Mouse (Mus musculus) neural tube, embryonic 13.5 days (tissue): ENCODE measurements around the gene Ccdc12. TPM values are rescaled to one million over a fixed set of nuclear protein-coding genes. Genes with fewer than 3 reads are reported as not detected.
A peak's percentile ranks its signal among the peaks of the same experiment; 100 is the strongest.

Experiments used
- ATAC-seq: fragments of 200-750 bp; cut with Nextera tagmentation; 2 replicates; pipeline ENCODE4 v1.8.0; 2017; ENCODE audit warnings: low read depth, mild to moderate bottlenecking, moderate TSS enrichment, moderate library complexity
- H3K27ac ChIP-seq: fragments of 300-500 bp; sonication (generic); replicated peaks from 2 replicates; pipeline ENCODE4 v1.5.1; 2015; ENCODE audit warnings: moderate library complexity, mild to moderate bottlenecking, inconsistent platforms
- H3K27me3 ChIP-seq: fragments of 300-500 bp; sonication (generic); 2 replicates; pipeline ENCODE4 v1.6.1; 2015; ENCODE audit warnings: mild to moderate bottlenecking, inconsistent platforms
- H3K36me3 ChIP-seq: fragments of 300-500 bp; sonication (generic); 2 replicates; pipeline ENCODE4 v1.6.1; 2015; ENCODE audit warnings: mild to moderate bottlenecking, inconsistent platforms
- H3K4me1 ChIP-seq: fragments of 300-500 bp; sonication (generic); replicated peaks from 2 replicates; pipeline ENCODE4 v1.6.1; 2015; ENCODE audit warnings: inconsistent platforms
- H3K4me2 ChIP-seq: fragments of 300-500 bp; sonication (generic); 2 replicates; pipeline ENCODE4 v1.6.1; 2015; ENCODE audit warnings: inconsistent platforms, mild to moderate bottlenecking, moderate library complexity
- H3K4me3 ChIP-seq: fragments of 300-500 bp; sonication (generic); 2 replicates; pipeline ENCODE4 v1.5.1; 2015; ENCODE audit warnings: mild to moderate bottlenecking, inconsistent platforms
- H3K9ac ChIP-seq: fragments of 300-500 bp; sonication (generic); 2 replicates; pipeline ENCODE4 v1.6.1; 2015; ENCODE audit warnings: moderate library complexity, mild to moderate bottlenecking, inconsistent platforms
- H3K9me3 ChIP-seq: fragments of 300-500 bp; sonication (generic); 2 replicates; pipeline ENCODE4 v1.6.1; 2016; ENCODE audit warnings: inconsistent platforms
- WGBS: fragments of 180-500 bp; shearing (Covaris S2); methylation state at CpG from one replicate; pipeline ENCODE4 v1.1.7; 2015; 5-methylcytosine and 5-hydroxymethylcytosine counted together
- polyA plus RNA-seq: library from polyadenylated mRNA; unstranded; fragments of >200 nt; fragmentation: Nextera tagmentation; extraction: Ambion mirVana; gene quantifications from 2 replicates; pipeline ENCODE4 v1.2.1, GENCODE M21; 2015

Ccdc12 gene
- polyA plus RNA-seq, 1 experiment from 2014 or later: 118 TPM

GRCm38 (mm10) chr9:110683574-110684099 lies 27.3 kb downstream of the Ccdc12 start:
- Histone ChIP-seq H3K4me3 (no peak overlapping the region), H3K27ac (peak overlapping the region; percentile 81), H3K4me2 (no peak overlapping the region), H3K36me3 (no peaks in the 10 kb centered on the region), H3K4me1 (peaks cover 62% of the 10 kb centered on the region), H3K27me3 (no peaks in the 10 kb centered on the region), H3K9ac (peak overlapping the region; percentile 50; the same call in 1 of the 2 replicates), H3K9me3 (no peaks in the 10 kb centered on the region)
- 59% methylated on average over 4 of the region's 4 CpGs for WGBS
- ATAC-seq: no peak

- no peak; the same call in 1 of the 2 replicates for ATAC-seq
- Histone ChIP-seq H3K9ac (peak overlapping the region; percentile 50; the same call in 1 of the 2 replicates), H3K4me1 (peaks cover 62% of the 10 kb centered on the region)
Measured at GRCm38 (mm10) chr9:110684100-110684831, 28.0 kb downstream of the Ccdc12 start.

GRCm38 (mm10) chr9:110685187-110685586 lies 28.9 kb downstream of the Ccdc12 start:
- H3K4me1 ChIP-seq: peaks cover 62% of the 10 kb centered on the region
- no peak for ATAC-seq
- H3K4me2 ChIP-seq: no peak overlapping the region
- H3K9ac ChIP-seq: no peak overlapping the region
- H3K4me3 ChIP-seq: no peak overlapping the region
- WGBS: 67% methylated on average over 8 of the region's 8 CpGs
- H3K36me3 ChIP-seq: no peaks in the 10 kb centered on the region
- no peaks in the 10 kb centered on the region for H3K27me3 ChIP-seq
- 0 out of 2 replicates have a peak overlapping the region, but pooled peaks have one; percentile 18 for H3K27ac ChIP-seq
- no peaks in the 10 kb centered on the region for H3K9me3 ChIP-seq

More at GRCm38 (mm10) chr9:110684100-110684831, 28.0 kb downstream of the Ccdc12 start:
- Histone ChIP-seq H3K36me3 (no peaks in the 10 kb centered on the region), H3K4me2 (no peak overlapping the region), H3K9me3 (no peaks in the 10 kb centered on the region), H3K27ac (peak overlapping the region; percentile 81), H3K27me3 (no peaks in the 10 kb centered on the region), H3K4me3 (no peak overlapping the region)
- 64% methylated on average over 6 of the region's 6 CpGs for WGBS

- WGBS: 73% methylated on average over 5 of the region's 5 CpGs
- Histone ChIP-seq H3K4me1 (peaks cover 62% of the 10 kb centered on the region), H3K9me3 (no peaks in the 10 kb centered on the region), H3K36me3 (no peaks in the 10 kb centered on the region), H3K4me2 (no peak overlapping the region), H3K27ac (0 out of 2 replicates have a peak overlapping the region, but pooled peaks have one; percentile 18), H3K9ac (no peak overlapping the region), H3K4me3 (no peak overlapping the region), H3K27me3 (no peaks in the 10 kb centered on the region)
- ATAC-seq: no peak
Measured at GRCm38 (mm10) chr9:110685591-110685990, 29.3 kb downstream of the Ccdc12 start.

GRCm38 (mm10) chr9:110686472-110686871 lies 30.2 kb downstream of the Ccdc12 start:
- Histone ChIP-seq H3K4me3 (no peak overlapping the region), H3K27ac (no peak overlapping the region), H3K36me3 (no peaks in the 10 kb centered on the region), H3K4me2 (no peak overlapping the region), H3K9me3 (no peaks in the 10 kb centered on the region), H3K4me1 (peaks cover 57% of the 10 kb centered on the region), H3K9ac (peak overlapping the region; percentile 22; the same call in 1 of the 2 replicates), H3K27me3 (no peaks in the 10 kb centered on the region)
- WGBS: 60% methylated on average over 3 of the region's 3 CpGs
- ATAC-seq: no peak

GRCm38 (mm10) chr9:110687061-110687460 lies 30.8 kb downstream of the Ccdc12 start:
- Histone ChIP-seq H3K9ac (no peak overlapping the region), H3K4me3 (no peak overlapping the region), H3K27me3 (no peaks in the 10 kb centered on the region), H3K4me2 (no peak overlapping the region), H3K27ac (no peak overlapping the region), H3K9me3 (no peaks in the 10 kb centered on the region), H3K36me3 (no peaks in the 10 kb centered on the region), H3K4me1 (peaks cover 51% of the 10 kb centered on the region)
- no peak for ATAC-seq
- WGBS: 69% methylated on average over 5 of the region's 5 CpGs

- Histone ChIP-seq H3K9me3 (no peaks in the 10 kb centered on the region), H3K27me3 (no peaks in the 10 kb centered on the region), H3K4me2 (no peak overlapping the region), H3K9ac (no peak overlapping the region), H3K4me3 (no peak overlapping the region), H3K4me1 (peaks cover 44% of the 10 kb centered on the region), H3K27ac (no peak overlapping the region), H3K36me3 (0 out of 2 replicates have a peak, but pooled peaks cover 2% of the 10 kb centered on the region)
- ATAC-seq: no peak
- WGBS: 95% methylated on average over 2 of the region's 2 CpGs
Measured at GRCm38 (mm10) chr9:110687846-110688245, 31.5 kb downstream of the Ccdc12 start.

GRCm38 (mm10) chr9:110689261-110689779 lies 33.0 kb downstream of the Ccdc12 start:
- peaks cover 30% of the 10 kb centered on the region for H3K4me1 ChIP-seq
- H3K4me3 ChIP-seq: no peak overlapping the region
- 87% methylated on average over 8 of the region's 8 CpGs for WGBS
- no peak overlapping the region for H3K4me2 ChIP-seq
- H3K27ac ChIP-seq: no peak overlapping the region
- H3K9me3 ChIP-seq: no peaks in the 10 kb centered on the region
- H3K9ac ChIP-seq: no peak overlapping the region
- peaks cover 15% of the 10 kb centered on the region for H3K36me3 ChIP-seq
- ATAC-seq: no peak
- no peaks in the 10 kb centered on the region for H3K27me3 ChIP-seq

- 93% methylated on average over 4 of the region's 4 CpGs for WGBS
- H3K36me3 ChIP-seq: peaks cover 33% of the 10 kb centered on the region
- no peak for ATAC-seq
- no peak overlapping the region for H3K9ac ChIP-seq
- no peaks in the 10 kb centered on the region for H3K9me3 ChIP-seq
- no peak overlapping the region for H3K4me2 ChIP-seq
- no peak overlapping the region for H3K4me3 ChIP-seq
- H3K27me3 ChIP-seq: no peaks in the 10 kb centered on the region
- no peak overlapping the region for H3K27ac ChIP-seq
- H3K4me1 ChIP-seq: no peaks in the 10 kb centered on the region
Measured at GRCm38 (mm10) chr9:110695165-110695755, 39.0 kb downstream of the Ccdc12 start.

- WGBS: 92% methylated on average over 5 of the region's 5 CpGs
- Histone ChIP-seq H3K36me3 (peaks cover 40% of the 10 kb centered on the region), H3K4me3 (no peak overlapping the region), H3K27ac (no peak overlapping the region), H3K9ac (no peak overlapping the region), H3K27me3 (no peaks in the 10 kb centered on the region), H3K4me1 (no peaks in the 10 kb centered on the region), H3K9me3 (no peaks in the 10 kb centered on the region), H3K4me2 (no peak overlapping the region)
- ATAC-seq: no peak
Measured at GRCm38 (mm10) chr9:110696427-110696826, 40.1 kb downstream of the Ccdc12 start.

GRCm38 (mm10) chr9:110697465-110697864 lies 41.2 kb downstream of the Ccdc12 start:
- Histone ChIP-seq H3K9me3 (no peaks in the 10 kb centered on the region), H3K27me3 (no peaks in the 10 kb centered on the region), H3K36me3 (peaks cover 40% of the 10 kb centered on the region), H3K27ac (no peak overlapping the region), H3K4me2 (no peak overlapping the region), H3K4me3 (no peak overlapping the region), H3K4me1 (no peaks in the 10 kb centered on the region), H3K9ac (no peak overlapping the region)
- WGBS: 88% methylated on average over 3 of the region's 3 CpGs
- ATAC-seq: no peak

GRCm38 (mm10) chr9:110699574-110699973 lies 43.3 kb downstream of the Ccdc12 start:
- no peak for ATAC-seq
- no peak overlapping the region for H3K27ac ChIP-seq
- 90% methylated on average over 3 of the region's 3 CpGs for WGBS
- H3K4me2 ChIP-seq: no peak overlapping the region
- H3K4me1 ChIP-seq: peaks cover 9% of the 10 kb centered on the region; the same call in 1 of the 2 replicates
- H3K4me3 ChIP-seq: no peak overlapping the region
- peaks cover 26% of the 10 kb centered on the region for H3K36me3 ChIP-seq
- no peaks in the 10 kb centered on the region for H3K27me3 ChIP-seq
- H3K9me3 ChIP-seq: no peaks in the 10 kb centered on the region
- no peak overlapping the region for H3K9ac ChIP-seq
